Mouse (Mus musculus) adipocyte (in vitro differentiated cells): ENCODE measurements around the gene Ccl19.
"Not testable (repeated sequence)": the region's sequence is repeated elsewhere in the genome, so short reads cannot be mapped to it uniquely, and the experiment has no call there.

Experiments
- DNase-seq: peaks from one replicate; pipeline ENCODE4 v3.0.0-alpha.2; 2016; ENCODE audit warnings: low spot score

The Ccl19 gene

GRCm38 (mm10) chr4:42756477-42756876, at the start of gene Ccl19:
Gene Ccl19 (minus strand): TSS chr4:42756577.
- DNase-seq: not testable (repeated sequence)

DNA sequence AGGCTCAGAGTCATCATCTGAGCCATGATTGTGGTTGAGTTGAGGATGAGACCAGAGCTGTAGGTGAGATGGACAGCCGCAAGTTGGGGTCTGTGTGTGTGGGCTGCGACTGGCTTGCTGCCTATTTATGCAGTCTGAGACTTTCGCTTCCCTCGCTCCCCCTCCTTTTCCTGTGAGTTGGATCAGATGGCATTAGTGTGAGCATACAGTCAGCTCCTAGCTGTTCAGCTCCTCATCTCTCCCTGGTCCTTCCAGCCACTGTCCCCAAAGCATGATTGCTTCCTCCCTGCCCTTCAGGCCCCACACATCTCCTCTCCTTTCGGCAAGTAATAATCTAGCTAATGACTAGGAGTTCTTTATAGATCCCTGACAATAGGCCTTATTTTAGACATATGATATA, 17.5 kb upstream of the Ccl19 start, which contains the start of gene Ccl21a:
Ccl21a (minus strand) TSS at position 101 of the 400 bp plus-strand sequence.
- DNase-seq: not testable (repeated sequence)

GRCm38 (mm10) chr4:42735245-42735644, 21.1 kb downstream of the Ccl19 start, which contains the start of gene 4930578G10Rik:
Gene 4930578G10Rik (plus strand): TSS chr4:42735545.
- DNase-seq: not testable (repeated sequence)
